Comparison of ENCODE assay signal across 13 mouse cellular contexts in the genomic region with DNA sequence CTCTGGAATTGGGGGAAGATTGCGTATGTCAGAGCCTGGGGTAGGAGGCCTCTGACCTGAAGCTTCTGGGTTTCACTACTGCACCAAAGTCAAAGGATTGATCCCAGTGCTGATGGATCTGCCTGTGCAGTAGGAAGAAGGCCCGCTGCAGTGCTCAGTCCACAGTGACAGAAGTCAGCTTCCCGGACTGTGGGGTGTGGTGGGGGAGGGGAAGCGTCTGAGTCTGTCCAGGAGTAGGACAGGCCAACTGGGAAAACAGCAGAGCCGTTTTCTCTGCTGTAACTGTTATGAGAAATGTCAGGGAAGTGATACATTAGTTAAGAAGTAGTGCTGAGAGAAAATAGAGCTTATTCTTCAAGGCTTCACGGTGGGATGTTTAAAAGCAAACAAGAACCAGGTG. TPM values are rescaled to one million over a fixed set of nuclear protein-coding genes. Genes with fewer than 3 reads are reported as not detected.
DNase-seq lines count a peak whose midpoint lies in the region; ATAC-seq lines count a peak whose summit lies in the region.
"Had no signal": no experiment of that assay in that cellular context is flagged by ENCODE, and none has a peak within 500 bp of the region (broad histone marks: within the 10 kb centered on the region; RNA-seq: fewer than 3 reads in every experiment).

No protein-coding gene starts in this region.

- H3K9me3 ChIP-seq in heart, embryonic 11.5 days (replicated peaks; ENCODE audit: control insufficient read depth, low read length): no peaks in the 10 kb centered on the region
- H3K9me3 ChIP-seq in embryonic facial prominence, embryonic 11.5 days (replicated peaks; ENCODE audit: control insufficient read depth, low read length): no peaks in the 10 kb centered on the region
- H3K9me3 ChIP-seq: limb, embryonic 13.5 days; lung, embryonic 15.5 days had no signal

- H3K4me2 ChIP-seq in heart, embryonic 11.5 days: no peak overlapping the region
- H3K4me2 ChIP-seq in embryonic facial prominence, embryonic 11.5 days (ENCODE audit: low read depth, low read length): no peak overlapping the region
- H3K4me2 ChIP-seq: hindbrain, embryonic 14.5 days; limb, embryonic 13.5 days; lung, embryonic 15.5 days had no signal

- no peak for DNase-seq in heart, postnatal 25 days (ENCODE audit: low spot score)
- DNase-seq in kidney, postnatal 14 days: peak; percentile 57
- no peak for DNase-seq in kidney, adult 8-10 months
- DNase-seq in embryonic facial prominence, embryonic 11.5 days (ENCODE audit: low spot score): peak; percentile 65
- DNase-seq in testis, postnatal 10 days (ENCODE audit: low spot score): no peak
- DNase-seq: layer of hippocampus, postnatal 36 days had no signal

- no peaks in the 10 kb centered on the region for H3K36me3 ChIP-seq in heart, embryonic 11.5 days (ENCODE audit: control insufficient read depth, insufficient read depth, low read length)
- no peaks in the 10 kb centered on the region for H3K36me3 ChIP-seq in embryonic facial prominence, embryonic 11.5 days (replicated peaks; ENCODE audit: control insufficient read depth, insufficient read depth, low read depth, low read length)
- H3K36me3 ChIP-seq: limb, embryonic 13.5 days; lung, embryonic 15.5 days had no signal

- H3K27me3 ChIP-seq in heart, embryonic 11.5 days (ENCODE audit: control insufficient read depth, insufficient read depth, low read length): no peaks in the 10 kb centered on the region
- no peaks in the 10 kb centered on the region for H3K27me3 ChIP-seq in embryonic facial prominence, embryonic 11.5 days (ENCODE audit: control insufficient read depth, insufficient read depth, low read length)
- H3K27me3 ChIP-seq: limb, embryonic 13.5 days; lung, embryonic 15.5 days had no signal

- WGBS in heart, embryonic 11.5 days (ENCODE audit: insufficient replicate concordance): 29% methylated on average over 6 of the region's 6 CpGs
- 31% methylated on average over 6 of the region's 6 CpGs for WGBS in embryonic facial prominence, embryonic 11.5 days

- H3K4me3 ChIP-seq in heart, embryonic 11.5 days (ENCODE audit: low read depth, low read length): no peak overlapping the region
- no peak overlapping the region for H3K4me3 ChIP-seq in brown adipose tissue, adult 24 weeks (ENCODE audit: insufficient read depth, low read depth, low read length)
- H3K4me3 ChIP-seq in embryonic facial prominence, embryonic 11.5 days (ENCODE audit: low read depth, low read length): no peak overlapping the region
- H3K4me3 ChIP-seq: limb, embryonic 13.5 days; lung, embryonic 15.5 days; myocyte had no signal

- ATAC-seq in heart, embryonic 11.5 days (replicated peaks; ENCODE audit: insufficient number of reproducible peaks, low FRiP score, low TSS enrichment): no peak
- no peak for ATAC-seq in embryonic facial prominence, embryonic 11.5 days (replicated peaks; ENCODE audit: insufficient number of reproducible peaks, low FRiP score, low TSS enrichment, low read depth)

- H3K27ac ChIP-seq in heart, embryonic 11.5 days (ENCODE audit: low read depth, low read length): 0 out of 2 replicates have a peak overlapping the region, but pooled peaks have one; percentile 10
- 0 out of 2 replicates have a peak overlapping the region, but pooled peaks have one; percentile 5 for H3K27ac ChIP-seq in brown adipose tissue, adult 24 weeks (replicated peaks; ENCODE audit: low read depth, low read length)
- no peak overlapping the region for H3K27ac ChIP-seq in embryonic facial prominence, embryonic 11.5 days (replicated peaks; ENCODE audit: low read depth, low read length)
- H3K27ac ChIP-seq: hindbrain, embryonic 14.5 days; kidney, postnatal 0 days; limb, embryonic 13.5 days; lung, embryonic 15.5 days had no signal

- no peak overlapping the region for H3K9ac ChIP-seq in heart, embryonic 11.5 days (ENCODE audit: low read depth, low read length)
- no peak overlapping the region for H3K9ac ChIP-seq in embryonic facial prominence, embryonic 11.5 days (replicated peaks; ENCODE audit: low read length)
- H3K9ac ChIP-seq: hindbrain, embryonic 14.5 days; limb, embryonic 13.5 days; lung, embryonic 15.5 days had no signal

- intact Hi-C loops in heart, postnatal 25 days (cut with DNase I): no loop called here

- H3K4me1 ChIP-seq in heart, embryonic 11.5 days (ENCODE audit: control insufficient read depth, insufficient read depth, low read length): peaks cover 56% of the 10 kb centered on the region
- peaks cover 26% of the 10 kb centered on the region for H3K4me1 ChIP-seq in brown adipose tissue, adult 24 weeks (ENCODE audit: control insufficient read depth, insufficient read depth, insufficient read length, low read length)
- no peaks in the 10 kb centered on the region; the same call in none of the 2 replicates for H3K4me1 ChIP-seq in embryonic facial prominence, embryonic 11.5 days (ENCODE audit: control insufficient read depth, insufficient read depth, low read length)

RNA-seq across cellular contexts. Expression of a gene that starts 4.2 kb away (rescaled TPM):
- 45.2 and 64.1 TPM in 2 replicates for polyA plus RNA-seq in heart, embryonic 11.5 days (2014; fragmentation: Nextera tagmentation; extraction: Ambion mirVana)
- total RNA-seq in heart, postnatal 25 days (2021): 10 to 100 TPM; 33.8 to 41.5 TPM
- polyA plus RNA-seq in brown adipose tissue, adult 24 weeks (2012; ENCODE audit: insufficient read depth, insufficient read length, missing spikeins): 19.7 and 22.0 TPM in 2 replicates
- polyA plus RNA-seq in embryonic facial prominence, embryonic 11.5 days (2014; fragmentation: Nextera tagmentation; extraction: Ambion mirVana): 73.0 and 76.6 TPM in 2 replicates

Comparison
In these comparisons a context has a peak if more than half of its experiments do, and no peak if none do; other contexts are left out.
1. DNase-seq: peak in kidney, postnatal 14 days (single experiment) and embryonic facial prominence, embryonic 11.5 days (single experiment); none in heart, postnatal 25 days (single experiment), kidney, adult 8-10 months (0 of 2) and testis, postnatal 10 days (single experiment).